Mouse (Mus musculus): ENCODE results near the gene Rassf10. TPM values are rescaled to one million over a fixed set of nuclear protein-coding genes. Genes with fewer than 3 reads are reported as not detected.

Gene Rassf10
- polyA plus RNA-seq, 1 experiment: not detected

DNA sequence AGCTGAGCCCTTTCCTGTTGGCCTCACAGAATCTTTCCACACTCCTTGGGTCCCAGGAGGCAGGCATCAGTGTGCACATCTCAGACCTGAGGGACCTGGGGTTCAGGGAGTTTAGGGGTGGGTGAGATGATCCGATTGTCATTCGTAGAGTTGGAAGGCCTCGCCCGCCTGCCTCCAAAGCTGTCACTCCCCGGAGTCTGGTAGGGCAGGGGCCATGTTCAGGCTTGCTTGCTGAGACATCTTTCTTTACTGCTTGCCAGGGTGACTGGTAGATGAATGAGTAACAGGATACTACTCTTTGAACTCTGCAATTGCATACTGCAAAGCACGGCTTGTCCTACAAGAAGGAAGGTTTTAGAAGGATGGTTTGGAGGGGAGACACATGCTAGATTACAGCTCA lies 52.0 kb downstream of the Rassf10 start:
- TF ChIP-seq CTCF (IDR thresholded peaks at IDR 0.05; ENCODE audit: low read depth, low read length) (no peak), POLR2A (IDR thresholded peaks at IDR 0.05; ENCODE audit: borderline replicate concordance, low read depth, low read length) (no peak)
- H3K4me1 ChIP-seq (ENCODE audit: control insufficient read depth, insufficient read depth, low read length): no peaks in the 10 kb centered on the region
- H3K4me3 ChIP-seq (ENCODE audit: insufficient read depth, low read length): no peak overlapping the region
- H3K27ac ChIP-seq (ENCODE audit: insufficient read depth, low read depth, low read length): no peak overlapping the region
